Mouse (Mus musculus): ENCODE results near the gene Ctla4.

DNA sequence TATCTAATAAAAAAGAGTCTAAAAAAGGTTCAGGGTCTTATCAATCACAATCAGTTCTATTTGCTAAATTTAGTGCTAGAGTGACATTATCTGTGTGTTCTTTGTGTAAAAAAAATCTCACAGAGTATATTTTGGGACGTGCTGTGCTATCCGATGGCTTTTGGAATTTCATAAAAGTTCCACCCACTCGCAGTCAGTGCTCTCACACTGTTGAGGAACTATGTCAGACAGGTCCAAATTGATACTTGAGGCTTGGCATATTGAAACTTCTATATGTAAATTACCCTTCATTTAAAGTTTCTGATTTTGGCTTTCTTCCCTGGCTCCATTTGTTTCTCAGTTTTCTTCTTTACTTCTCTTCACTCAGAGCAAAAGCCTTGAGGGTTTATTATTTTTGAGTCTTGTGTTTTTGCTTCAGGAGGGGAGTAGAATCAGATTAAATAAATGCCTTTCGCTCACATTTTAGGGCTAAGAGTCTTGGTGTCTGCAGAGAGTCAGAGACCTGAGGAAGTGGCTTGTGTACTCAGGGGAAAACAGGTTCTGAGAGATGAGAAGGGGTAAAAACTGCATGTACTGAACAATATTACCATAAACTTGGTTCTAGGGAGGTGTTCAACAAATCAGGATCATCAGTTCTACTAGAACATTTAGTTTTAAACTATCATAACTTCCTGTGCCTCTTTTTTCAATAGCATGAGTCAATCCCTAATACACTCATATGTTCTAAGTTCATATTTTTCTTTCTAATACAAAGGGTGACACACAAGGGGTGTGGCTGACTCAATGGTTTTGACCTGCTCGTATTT lies 11.5 kb downstream of the Ctla4 start:
- no peak for TF ChIP-seq CTCF (IDR thresholded peaks at IDR 0.05; ENCODE audit: borderline replicate concordance, control insufficient read depth, extremely low read depth, insufficient read depth, low read length, poor library complexity)
- TF ChIP-seq POLR2A (IDR thresholded peaks at IDR 0.05; ENCODE audit: control insufficient read depth, extremely low read depth, insufficient read depth, low read length, poor library complexity) = no peak

All from thymus, adult 2 months (tissue).